Mouse (Mus musculus) spleen, adult 2 months (tissue): ENCODE results near the gene Dhx37. TPM values are rescaled to one million over a fixed set of nuclear protein-coding genes. Genes with fewer than 3 reads are reported as not detected.
"Not testable (repeated sequence)": the region's sequence is repeated elsewhere in the genome, so short reads cannot be mapped to it uniquely, and the experiment has no call there.

ENCODE experiments used
- DNase-seq, 2 experiments: peaks; one replicate each; pipeline versions ENCODE4 v3.0.0 to v3.0.0-alpha.2; 2012 to 2021; ENCODE audit warnings: low spot score in 2 of 2, low read depth in 1 of 2
- H3K27ac ChIP-seq: fragments of 200-500 bp; 2 replicates; pipeline ENCODE4 v1.5.1; 2012; ENCODE audit warnings: low read length, inconsistent platforms; ENCODE audit not compliant: insufficient read depth
- H3K27me3 ChIP-seq: fragments of 200-500 bp; 2 replicates; pipeline ENCODE4 v1.6.1; 2012; ENCODE audit warnings: mild to moderate bottlenecking, moderate library complexity, low read length, inconsistent platforms; ENCODE audit not compliant: control insufficient read depth, insufficient read depth
- H3K36me3 ChIP-seq: fragments of 200-500 bp; 2 replicates; pipeline ENCODE4 v1.6.1; 2012; ENCODE audit warnings: mild to moderate bottlenecking, low read length, inconsistent platforms; ENCODE audit not compliant: control insufficient read depth, insufficient read depth
- H3K4me1 ChIP-seq: fragments of 200-500 bp; 2 replicates; pipeline ENCODE4 v1.6.1; 2011; ENCODE audit warnings: inconsistent platforms; ENCODE audit not compliant: control insufficient read depth, insufficient read depth, insufficient read length
- H3K4me3 ChIP-seq: fragments of 200-500 bp; 2 replicates; pipeline ENCODE4 v1.5.1; 2011; ENCODE audit warnings: mild to moderate bottlenecking, inconsistent platforms; ENCODE audit not compliant: insufficient read depth, insufficient read length; ENCODE audit errors: extremely low read depth
- CTCF ChIP-seq: fragments of 200-500 bp; IDR thresholded peaks from 2 replicates; pipeline ENCODE4 v1.5.1; 2011; ENCODE audit warnings: mild to moderate bottlenecking, inconsistent platforms; ENCODE audit not compliant: insufficient read depth, insufficient read length, insufficient replicate concordance; ENCODE audit errors: extremely low read depth
- POLR2A ChIP-seq: fragments of 200-500 bp; IDR thresholded peaks from 2 replicates; pipeline ENCODE4 v1.6.1; 2011; ENCODE audit warnings: low read depth, low read length, inconsistent platforms
- WGBS: fragments of 180-500 bp; shearing (Covaris S2); methylation state at CpG from one replicate; pipeline ENCODE4 v1.1.7; 2018; 5-methylcytosine and 5-hydroxymethylcytosine counted together
- polyA plus RNA-seq: library from polyadenylated mRNA; depleted of rRNA; stranded (reverse); fragments of >200 nt; gene quantifications from 2 replicates; pipeline ENCODE4 v1.2.3, GENCODE M21; 2012

Dhx37 gene
- polyA plus RNA-seq, 1 experiment = 17.0 TPM

- no peak overlapping the region for H3K27ac ChIP-seq
- WGBS = 80% methylated on average over 5 of the region's 5 CpGs
- H3K36me3 ChIP-seq = no peaks in the 10 kb centered on the region
- H3K4me3 ChIP-seq = no peak overlapping the region
- no peaks in the 10 kb centered on the region for H3K27me3 ChIP-seq
- TF ChIP-seq CTCF (no peak), POLR2A (no peak)
- H3K4me1 ChIP-seq = peaks cover 18% of the 10 kb centered on the region
- DNase-seq = no peak
Measured at GRCm38 (mm10) chr5:125443335-125443734, 9.4 kb upstream of the Dhx37 start.

GRCm38 (mm10) chr5:125442136-125442995 lies 8.4 kb upstream of the Dhx37 start:
- peak in 1 of 2 experiments; percentile 34 for DNase-seq
- 21% methylated on average over 27 of the region's 27 CpGs for WGBS
- peak overlapping the region; percentile 73 for H3K27ac ChIP-seq
- H3K4me3 ChIP-seq = peak overlapping the region; percentile 91
- H3K36me3 ChIP-seq = no peaks in the 10 kb centered on the region
- H3K4me1 ChIP-seq = peaks cover 18% of the 10 kb centered on the region
- TF ChIP-seq CTCF = no peak
- TF ChIP-seq POLR2A = no peak
- no peaks in the 10 kb centered on the region for H3K27me3 ChIP-seq

GRCm38 (mm10) chr5:125441234-125442114 lies 7.6 kb upstream of the Dhx37 start, which contains the start of gene Bri3bp:
Gene Bri3bp (plus strand): TSS chr5:125441568.
- DNase-seq = peak in 1 of 2 experiments; percentile 54
- Histone ChIP-seq H3K36me3 (no peaks in the 10 kb centered on the region), H3K27ac (peak within 1 kb of the TSS; percentile 73), H3K27me3 (no peaks in the 10 kb centered on the region), H3K4me3 (peak within 1 kb of the TSS; percentile 91), H3K4me1 (peaks cover 18% of the 10 kb centered on the region)
- 1% methylated on average over 74 of the region's 97 CpGs for WGBS
- TF ChIP-seq CTCF (no peak), POLR2A (no peak; the same call in 1 of the 2 replicates)

- Histone ChIP-seq H3K27ac (peak overlapping the region; percentile 66), H3K27me3 (no peaks in the 10 kb centered on the region), H3K4me1 (peaks cover 18% of the 10 kb centered on the region), H3K36me3 (no peaks in the 10 kb centered on the region), H3K4me3 (peak overlapping the region; percentile 91)
- no peak for TF ChIP-seq POLR2A
- TF ChIP-seq CTCF = no peak
- no peak for DNase-seq
- WGBS = 3% methylated on average over 7 of the region's 7 CpGs
Measured at GRCm38 (mm10) chr5:125440583-125441233, 6.8 kb upstream of the Dhx37 start.

- not testable (repeated sequence) for H3K4me1 ChIP-seq, H3K27ac ChIP-seq, H3K4me3 ChIP-seq, H3K27me3 ChIP-seq, DNase-seq
- H3K36me3 ChIP-seq = peaks cover 12% of the 10 kb centered on the region
- 56% methylated on average over 15 of the region's 15 CpGs for WGBS
Measured at GRCm38 (mm10) chr5:125434347-125434746, 426 bp upstream of the Dhx37 start.

- peaks cover 31% of the 10 kb centered on the region for H3K36me3 ChIP-seq
- not testable (repeated sequence) for H3K27ac ChIP-seq, DNase-seq, H3K4me3 ChIP-seq, H3K4me1 ChIP-seq, H3K27me3 ChIP-seq
- WGBS = 96% methylated on average over 2 of the region's 2 CpGs
Measured at GRCm38 (mm10) chr5:125432324-125432723, 1.6 kb downstream of the Dhx37 start.
